In genomic region chr9:61235653-61236610, GRCm38 (mm10) we compare ENCODE assay signal across 10 mouse cellular contexts.
DNase-seq lines count a peak whose midpoint lies in the region; ATAC-seq lines count a peak whose summit lies in the region.
"Had no signal": no experiment of that assay in that cellular context is flagged by ENCODE, and none has a peak within 500 bp of the region (broad histone marks: within the 10 kb centered on the region; RNA-seq: fewer than 3 reads in every experiment).

No protein-coding gene starts in this region.

- no peaks in the 10 kb centered on the region for H3K36me3 ChIP-seq in forebrain, embryonic 15.5 days
- no peaks in the 10 kb centered on the region for H3K36me3 ChIP-seq in kidney, embryonic 14.5 days (ENCODE audit: control insufficient read depth, insufficient read depth, low read length)

- no peak overlapping the region for H3K4me3 ChIP-seq in forebrain, embryonic 15.5 days
- H3K4me3 ChIP-seq in kidney, embryonic 14.5 days (ENCODE audit: low read length): no peak overlapping the region
- H3K4me3 ChIP-seq: erythroblast, embryonic 14.5 days had no signal

- H3K4me1 ChIP-seq in forebrain, embryonic 15.5 days: peaks cover 35% of the 10 kb centered on the region
- H3K4me1 ChIP-seq in kidney, embryonic 14.5 days (ENCODE audit: control insufficient read depth, insufficient read depth, low read length): peaks cover 8% of the 10 kb centered on the region; the same call in 1 of the 2 replicates

- DNase-seq in retina, postnatal 1 day: peak; percentile 71
- no peak for DNase-seq in retina, embryonic 14.5 days (ENCODE audit: low spot score)
- DNase-seq in mesoderm, embryonic 11.5 days (ENCODE audit: low read depth, low spot score): peak; percentile 59
- peak; percentile 28 to 47 for DNase-seq in thymus, postnatal 36 days
- DNase-seq in adrenal gland, postnatal 10 days: no peak
- DNase-seq in left cerebral cortex, adult 9 months (ENCODE audit: low spot score in 2 of 2): no peak

- no peak overlapping the region for H3K9ac ChIP-seq in forebrain, embryonic 15.5 days (replicated peaks)
- H3K9ac ChIP-seq in kidney, embryonic 14.5 days (ENCODE audit: low read depth, low read length): no peak overlapping the region

- ATAC-seq in forebrain, embryonic 15.5 days (replicated peaks): peak; percentile 84
- ATAC-seq in kidney, embryonic 14.5 days (ENCODE audit: low FRiP score, low TSS enrichment): no peak
- ATAC-seq: Patski had no signal

- H3K4me2 ChIP-seq in forebrain, embryonic 15.5 days (replicated peaks): 0 out of 2 replicates have a peak overlapping the region, but pooled peaks have one; percentile 1
- no peak overlapping the region for H3K4me2 ChIP-seq in kidney, embryonic 14.5 days (replicated peaks; ENCODE audit: low read depth, low read length)

- H3K27me3 ChIP-seq in forebrain, embryonic 15.5 days: 0 out of 2 replicates have a peak, but pooled peaks cover 6% of the 10 kb centered on the region
- no peaks in the 10 kb centered on the region for H3K27me3 ChIP-seq in kidney, embryonic 14.5 days (ENCODE audit: control insufficient read depth, insufficient read depth, low read length)
- H3K27me3 ChIP-seq: Patski had no signal

- 5% methylated on average over 17 of the region's 17 CpGs for WGBS in forebrain, embryonic 15.5 days
- WGBS in kidney, embryonic 14.5 days: 35% methylated on average over 17 of the region's 17 CpGs

- no peaks in the 10 kb centered on the region for H3K9me3 ChIP-seq in forebrain, embryonic 15.5 days
- no peaks in the 10 kb centered on the region for H3K9me3 ChIP-seq in kidney, embryonic 14.5 days (ENCODE audit: control insufficient read depth, low read length)

- 0 out of 2 replicates have a peak overlapping the region, but pooled peaks have one; percentile 6 for H3K27ac ChIP-seq in forebrain, embryonic 15.5 days (replicated peaks)
- H3K27ac ChIP-seq in kidney, embryonic 14.5 days (ENCODE audit: low read depth, low read length): no peak overlapping the region

Comparison
In these comparisons a context has a peak if more than half of its experiments do, and no peak if none do; other contexts are left out.
1. DNase-seq: peak in retina, postnatal 1 day (single experiment), mesoderm, embryonic 11.5 days (single experiment) and thymus, postnatal 36 days (2 of 2); none in retina, embryonic 14.5 days (single experiment), adrenal gland, postnatal 10 days (single experiment) and left cerebral cortex, adult 9 months (0 of 2).